Comparison of ENCODE assay signal across 8 mouse cellular contexts in the genomic region with DNA sequence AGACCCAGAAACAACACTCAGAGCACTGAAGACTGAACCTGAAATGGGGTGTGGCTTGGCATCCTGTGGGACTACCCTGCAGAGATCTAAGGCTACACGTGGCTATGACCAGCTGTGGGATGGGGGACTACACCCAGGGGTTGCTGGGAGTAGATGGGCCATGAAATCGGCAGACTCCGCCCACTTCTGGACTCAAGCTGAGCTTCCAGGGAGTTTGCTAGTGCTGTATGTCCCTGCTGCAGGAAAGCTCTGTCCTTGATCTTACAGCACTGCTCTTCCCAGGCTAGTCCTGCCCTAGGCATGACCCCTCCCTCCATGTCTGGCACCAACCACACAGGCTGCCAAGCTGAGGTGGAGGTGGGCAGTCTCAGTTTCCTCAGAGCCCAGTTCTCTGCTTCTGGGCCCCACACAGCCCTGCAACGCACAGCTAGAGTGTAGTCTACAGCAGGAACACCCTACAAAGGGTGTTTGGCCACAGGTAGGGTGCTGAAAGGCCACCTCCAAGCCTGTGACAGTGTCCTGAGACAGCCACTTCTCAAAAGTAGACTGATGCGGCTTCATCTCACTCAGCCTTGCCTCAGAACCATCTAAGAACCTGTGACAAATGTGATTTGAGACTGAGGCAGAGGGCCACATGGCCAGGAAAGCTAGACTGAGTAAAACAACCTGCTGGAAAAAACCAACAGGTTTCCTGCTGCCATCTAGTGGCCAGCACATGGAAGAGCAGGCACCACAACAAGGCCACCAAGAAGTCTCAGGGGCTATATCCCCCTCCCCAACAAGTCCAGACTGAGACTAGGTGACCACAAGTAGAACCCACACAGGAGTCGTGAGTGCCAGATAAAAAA. TPM values are rescaled to one million over a fixed set of nuclear protein-coding genes. Genes with fewer than 3 reads are reported as not detected.
DNase-seq lines count a peak whose midpoint lies in the region; ATAC-seq and TF ChIP-seq lines count a peak whose summit lies in the region.
"Had no signal": no experiment of that assay in that cellular context is flagged by ENCODE, and none has a peak within 500 bp of the region (broad histone marks: within the 10 kb centered on the region; RNA-seq: fewer than 3 reads in every experiment).

No protein-coding gene starts in this region.

- no peaks in the 10 kb centered on the region for H3K9me3 ChIP-seq in heart, embryonic 15.5 days (replicated peaks)
- no peaks in the 10 kb centered on the region for H3K9me3 ChIP-seq in midbrain, embryonic 12.5 days
- H3K9me3 ChIP-seq in stomach, postnatal 0 days (ENCODE audit: control insufficient read depth, low read length): no peaks in the 10 kb centered on the region
- H3K9me3 ChIP-seq: liver, embryonic 15.5 days had no signal

- no peak for TF ChIP-seq EP300 in stomach, postnatal 0 days (optimal IDR thresholded peaks at IDR 0.05)

- no peaks in the 10 kb centered on the region for H3K27me3 ChIP-seq in heart, embryonic 15.5 days
- H3K27me3 ChIP-seq in midbrain, embryonic 12.5 days: no peaks in the 10 kb centered on the region
- H3K27me3 ChIP-seq in stomach, postnatal 0 days (ENCODE audit: control insufficient read depth, insufficient read depth, low read length): no peaks in the 10 kb centered on the region
- H3K27me3 ChIP-seq: liver, embryonic 15.5 days had no signal

- ATAC-seq in heart, embryonic 15.5 days (replicated peaks; ENCODE audit: insufficient number of reproducible peaks, insufficient read depth, low FRiP score, low read depth): 0 out of 2 replicates have a peak, but pooled peaks have one; percentile 4
- ATAC-seq in midbrain, embryonic 12.5 days (ENCODE audit: low FRiP score, low read depth): peak; percentile 79
- ATAC-seq in stomach, postnatal 0 days (ENCODE audit: low FRiP score, low TSS enrichment): 0 out of 2 replicates have a peak, but pooled peaks have one; percentile 15

- peaks cover 79% of the 10 kb centered on the region for H3K4me1 ChIP-seq in heart, embryonic 15.5 days (replicated peaks)
- peaks cover 21% of the 10 kb centered on the region for H3K4me1 ChIP-seq in midbrain, embryonic 12.5 days
- peaks cover 4% of the 10 kb centered on the region for H3K4me1 ChIP-seq in stomach, postnatal 0 days (replicated peaks; ENCODE audit: control insufficient read depth, insufficient read depth)

- peak overlapping the region; percentile 3; the same call in 1 of the 2 replicates for H3K9ac ChIP-seq in heart, embryonic 15.5 days
- no peak overlapping the region for H3K9ac ChIP-seq in midbrain, embryonic 12.5 days (replicated peaks)
- H3K9ac ChIP-seq in stomach, postnatal 0 days (ENCODE audit: low read length): no peak overlapping the region
- H3K9ac ChIP-seq: liver, embryonic 15.5 days had no signal

- WGBS in heart, embryonic 15.5 days: 25% methylated on average over 6 of the region's 6 CpGs
- 30% methylated on average over 6 of the region's 6 CpGs for WGBS in midbrain, embryonic 12.5 days
- 34% methylated on average over 6 of the region's 6 CpGs for WGBS in stomach, postnatal 0 days

- H3K4me2 ChIP-seq in heart, embryonic 15.5 days: no peak overlapping the region
- H3K4me2 ChIP-seq in midbrain, embryonic 12.5 days (replicated peaks): no peak overlapping the region
- H3K4me2 ChIP-seq in stomach, postnatal 0 days (replicated peaks; ENCODE audit: low read depth): no peak overlapping the region
- H3K4me2 ChIP-seq: liver, embryonic 15.5 days had no signal

- DNase-seq in CD8-positive naive resting alpha-beta T cell, adult 2 months (ENCODE audit: low read depth in 2 of 2, low spot score in 2 of 2): peak; percentile 20 to 38
- peak; percentile 78 for DNase-seq in NIH3T3 (ENCODE audit: low read depth)
- peak; percentile 86 for DNase-seq in embryo, embryonic 10.5 days (ENCODE audit: low spot score)
- DNase-seq in layer of hippocampus, postnatal 14 days (ENCODE audit: low spot score in 2 of 2): peak; percentile 60 to 74
- peak; percentile 51 for DNase-seq in stomach, postnatal 0 days (ENCODE audit: low spot score)

- no peaks in the 10 kb centered on the region for H3K36me3 ChIP-seq in heart, embryonic 15.5 days
- H3K36me3 ChIP-seq in midbrain, embryonic 12.5 days: no peaks in the 10 kb centered on the region
- H3K36me3 ChIP-seq in stomach, postnatal 0 days (ENCODE audit: control insufficient read depth, insufficient read depth, low read length): no peaks in the 10 kb centered on the region
- H3K36me3 ChIP-seq: liver, embryonic 15.5 days had no signal

- no peak overlapping the region for H3K4me3 ChIP-seq in heart, embryonic 15.5 days
- H3K4me3 ChIP-seq in midbrain, embryonic 12.5 days: no peak overlapping the region
- no peak overlapping the region for H3K4me3 ChIP-seq in stomach, postnatal 0 days (ENCODE audit: low read depth, low read length)
- H3K4me3 ChIP-seq: liver, embryonic 15.5 days had no signal

- TF ChIP-seq CTCF in stomach, postnatal 0 days (IDR thresholded peaks at IDR 0.05; ENCODE audit: low read depth): peak; percentile 94

- H3K27ac ChIP-seq in heart, embryonic 15.5 days: peak overlapping the region; percentile 76
- H3K27ac ChIP-seq in midbrain, embryonic 12.5 days (replicated peaks): no peak overlapping the region
- H3K27ac ChIP-seq in stomach, postnatal 0 days (replicated peaks): no peak overlapping the region
- H3K27ac ChIP-seq: liver, embryonic 15.5 days had no signal

RNA-seq across cellular contexts. Expression of a gene that starts 52.2 kb away (rescaled TPM):
- 134 and 142 TPM in 2 replicates for polyA plus RNA-seq in heart, embryonic 15.5 days (2015; fragmentation: Nextera tagmentation; extraction: Ambion mirVana)
- 10 to 100 TPM; 62.9 to 72.9 TPM for total RNA-seq in layer of hippocampus, postnatal 14 days (2021)
- 36.1 and 39.0 TPM in 2 replicates for polyA plus RNA-seq in midbrain, embryonic 12.5 days (2016; fragmentation: Nextera tagmentation; extraction: Ambion mirVana)
- 77.3 and 85.9 TPM in 2 replicates for polyA plus RNA-seq in stomach, postnatal 0 days (2015; fragmentation: Nextera tagmentation; extraction: Ambion mirVana)

Comparison
In these comparisons a context has a peak if more than half of its experiments do, and no peak if none do; other contexts are left out.
1. DNase-seq: peak in every context shown above with its lines; median percentile 86 in embryo, embryonic 10.5 days; 78 in NIH3T3; 67 in layer of hippocampus, postnatal 14 days; 51 in stomach, postnatal 0 days; 29 in CD8-positive naive resting alpha-beta T cell, adult 2 months.
2. ATAC-seq: peak in every context shown above with its lines; median percentile 79 in midbrain, embryonic 12.5 days; 15 in stomach, postnatal 0 days; 4 in heart, embryonic 15.5 days.